Mouse (Mus musculus) Muller cell, postnatal 12 days (primary cell): Measurements from ENCODE around the gene Dtl.

Experiments used
- DNase-seq: peaks from one replicate; pipeline ENCODE4 v3.0.0-alpha.2; 2015; ENCODE audit errors: inconsistent ontology term

Dtl gene

DNA sequence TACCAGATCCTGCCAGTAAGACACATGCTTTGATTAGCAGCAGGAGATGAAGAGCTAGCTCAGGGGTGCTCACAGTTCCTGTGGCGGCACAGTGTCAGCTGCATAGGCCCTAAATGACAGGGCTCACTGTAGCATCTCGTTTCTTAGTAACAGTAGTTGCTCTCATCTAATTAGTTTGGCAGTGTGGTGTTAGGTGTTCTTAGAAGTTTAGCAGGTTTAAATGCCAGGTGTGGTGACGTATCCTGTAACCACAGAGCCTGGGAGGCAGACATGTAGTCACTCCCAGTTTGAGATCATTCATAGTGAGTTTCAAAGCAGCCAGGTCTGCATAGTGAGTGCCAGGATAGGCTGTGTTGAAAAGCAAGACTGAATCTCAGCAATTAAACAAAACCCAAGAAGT, 4.2 kb upstream of the Dtl start:
- DNase-seq = no peak

DNA sequence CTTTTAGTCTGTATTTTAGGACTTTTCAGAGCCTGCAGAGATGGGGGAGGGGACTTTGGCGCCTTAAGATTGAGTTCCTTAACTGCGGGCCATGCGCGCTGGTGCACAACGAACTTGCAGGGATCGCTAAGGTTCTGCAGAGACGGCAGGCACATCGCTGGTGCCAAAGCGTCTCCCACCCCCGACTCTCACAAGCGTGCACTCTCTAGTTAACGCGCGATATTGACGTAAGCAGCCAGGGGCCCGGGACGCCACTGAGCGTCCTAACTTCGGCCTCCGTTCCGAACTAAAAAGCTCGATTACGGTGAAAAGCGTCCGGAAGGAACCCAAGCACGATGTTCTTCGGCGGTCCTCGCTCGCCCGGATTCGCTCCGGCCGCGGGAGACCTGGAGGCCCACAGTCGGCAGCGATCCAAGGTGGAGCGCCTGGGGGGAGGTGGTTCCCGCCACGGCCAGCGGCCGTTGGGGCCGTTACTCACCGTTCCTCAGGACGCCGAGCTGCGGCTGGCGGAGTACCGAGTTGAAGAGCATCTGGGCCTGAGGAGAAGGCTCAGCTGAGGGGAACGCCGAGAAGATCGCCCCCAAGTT, 380 bp downstream of the Dtl start:
- peak; percentile 84 for DNase-seq

DNA sequence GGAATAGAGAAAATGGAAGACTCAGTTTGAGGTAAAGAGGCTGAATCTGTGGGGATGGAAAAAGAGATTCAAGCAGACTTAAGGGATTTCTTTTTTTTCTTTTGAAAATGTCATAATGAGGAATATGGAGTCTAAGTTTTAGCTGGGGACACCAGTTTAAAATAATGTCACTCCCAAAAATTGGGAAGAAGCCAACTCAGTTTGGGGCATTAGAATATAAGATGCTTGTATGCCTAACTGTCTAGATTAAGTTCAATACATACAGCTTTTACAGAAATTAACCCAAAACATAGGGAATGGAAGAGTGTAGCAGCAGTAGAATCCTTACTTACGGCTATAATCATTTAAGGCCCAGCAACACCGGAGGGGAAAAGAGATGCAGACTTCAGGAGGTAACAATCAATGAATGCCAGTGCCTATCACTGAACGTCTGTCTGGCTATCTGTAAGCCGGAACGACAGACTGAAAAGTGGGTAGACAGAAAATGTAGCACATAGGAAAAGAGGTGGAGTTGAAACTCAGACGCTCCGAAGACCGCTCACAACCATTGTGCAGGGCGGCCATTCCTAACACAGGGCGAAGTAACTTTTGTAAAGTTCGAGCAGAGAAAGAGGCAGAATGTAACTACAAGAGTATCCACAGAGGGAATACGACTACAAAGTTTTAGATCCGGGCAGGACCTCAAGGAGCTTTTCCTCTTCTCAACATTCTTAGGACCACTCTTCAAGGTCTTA, 1.3 kb downstream of the Dtl start:
- peak; percentile 39 for DNase-seq

DNA sequence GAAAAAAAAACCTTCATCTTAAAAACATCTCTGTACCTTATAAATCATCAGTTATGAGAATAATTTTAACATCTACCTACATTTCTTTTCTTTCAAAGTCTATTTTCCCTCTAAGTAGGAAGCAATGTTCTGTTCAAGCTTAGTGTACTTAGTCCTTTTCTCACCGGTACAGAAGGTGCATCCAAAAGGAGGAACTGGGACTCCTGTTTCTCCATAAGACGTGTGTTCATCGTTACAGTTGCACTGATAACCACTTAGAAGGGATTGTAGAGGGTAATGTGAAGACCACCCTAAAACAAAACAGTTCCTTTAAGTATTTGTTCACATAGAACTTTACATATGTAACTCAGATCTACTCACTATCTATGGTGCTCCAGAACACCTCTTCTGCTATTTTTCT, 4.9 kb downstream of the Dtl start:
- no peak for DNase-seq

DNA sequence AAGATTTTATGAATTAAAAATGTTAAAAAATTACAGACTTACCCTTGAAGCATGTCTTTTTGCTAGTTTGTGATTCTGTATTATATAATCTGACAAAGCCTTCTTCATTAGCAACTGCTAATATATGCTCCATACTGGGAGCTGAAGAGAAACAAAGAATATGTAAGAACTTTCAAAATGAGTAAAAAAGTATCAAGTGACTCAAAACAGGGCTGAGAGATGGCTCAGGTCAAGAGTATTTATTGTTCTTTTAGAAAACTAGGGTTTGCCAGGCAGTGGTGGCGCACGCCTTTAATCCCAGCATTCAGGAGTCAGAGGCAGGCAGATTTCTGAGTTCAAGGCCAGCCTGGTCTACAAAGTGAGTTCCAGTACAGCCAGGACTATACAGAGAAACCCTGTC, 5.7 kb downstream of the Dtl start:
- DNase-seq = no peak

DNA sequence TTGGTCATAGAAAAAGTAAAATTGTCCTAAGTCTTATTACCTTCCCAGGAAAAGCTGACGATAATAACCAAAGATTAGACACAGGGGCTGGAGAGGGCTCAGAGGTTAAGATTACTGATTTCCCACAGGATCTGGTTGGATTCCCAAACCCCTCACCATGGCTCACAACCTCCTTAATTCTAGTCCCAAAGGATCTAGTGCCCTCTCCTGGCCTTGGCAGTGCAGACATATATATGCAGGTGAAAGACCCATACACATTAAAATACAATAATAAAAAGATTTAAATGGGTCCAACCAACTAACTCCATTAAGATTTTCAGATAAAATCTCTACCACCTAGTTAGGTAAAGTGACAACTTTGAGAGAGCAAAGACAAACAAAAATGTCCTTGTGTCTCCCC, 7.5 kb downstream of the Dtl start:
- no peak for DNase-seq

DNA sequence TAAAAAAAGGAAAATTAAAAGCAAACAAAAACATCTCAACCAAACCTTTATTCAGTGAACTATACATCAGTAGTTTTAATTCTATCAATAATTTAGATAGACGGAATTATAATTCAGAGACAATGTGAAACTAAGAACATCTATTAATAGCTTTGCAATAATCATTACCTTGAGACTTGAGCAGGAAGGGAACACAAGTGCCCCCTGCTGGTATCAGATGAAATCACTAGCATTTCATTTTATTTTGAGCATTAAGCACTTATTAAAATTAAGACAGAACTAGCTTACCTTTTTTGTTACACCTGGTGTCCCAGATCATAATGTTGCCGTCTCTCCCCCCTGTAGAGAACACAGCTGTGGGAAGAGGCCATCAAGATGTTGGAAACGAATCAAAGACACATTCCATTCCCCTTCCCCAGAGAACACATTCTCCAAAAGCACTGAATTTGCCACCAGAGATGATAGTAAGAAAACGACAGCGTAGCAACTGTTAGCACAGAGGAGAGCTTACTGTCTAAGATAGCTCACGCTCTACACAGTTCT, 12.4 kb downstream of the Dtl start:
- DNase-seq = peak; percentile 23

DNA sequence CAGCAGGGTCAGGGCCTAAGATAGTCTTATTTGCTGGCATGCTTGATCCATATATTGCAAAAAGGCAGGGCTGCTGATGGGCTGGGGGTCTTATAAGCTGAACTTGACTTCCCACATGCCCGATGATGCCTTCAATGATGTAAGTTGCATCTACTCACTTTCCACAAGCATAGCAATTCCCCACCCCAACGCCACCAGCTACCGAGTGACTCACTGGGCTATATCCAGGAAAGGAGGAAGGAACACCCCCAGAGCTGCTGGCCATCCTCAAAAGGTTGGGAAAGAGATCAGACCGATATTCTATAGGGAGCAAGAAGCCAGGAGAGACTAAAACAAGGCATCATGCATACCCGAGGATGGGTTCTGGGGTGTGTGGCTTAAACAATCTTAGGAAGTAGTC, 15.6 kb downstream of the Dtl start:
- no peak for DNase-seq

DNA sequence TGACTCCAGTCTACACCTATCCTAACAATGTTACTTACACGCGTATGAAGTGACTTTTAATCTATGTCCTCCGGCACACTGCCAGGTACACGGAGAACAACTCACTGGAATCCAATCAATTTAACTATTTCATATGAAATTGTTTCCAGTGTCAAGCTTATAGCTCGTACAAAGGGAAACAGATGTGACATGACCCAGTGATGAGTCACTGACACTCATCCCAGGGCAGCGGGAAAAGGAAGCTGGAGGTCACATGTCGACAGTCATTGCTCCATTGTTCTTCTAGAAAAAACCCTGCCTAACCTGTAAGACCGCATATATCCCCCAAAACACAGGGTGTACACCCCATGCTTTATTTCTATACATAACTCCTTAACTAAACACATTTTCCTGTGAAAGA, 18.2 kb downstream of the Dtl start:
- DNase-seq = no peak

DNA sequence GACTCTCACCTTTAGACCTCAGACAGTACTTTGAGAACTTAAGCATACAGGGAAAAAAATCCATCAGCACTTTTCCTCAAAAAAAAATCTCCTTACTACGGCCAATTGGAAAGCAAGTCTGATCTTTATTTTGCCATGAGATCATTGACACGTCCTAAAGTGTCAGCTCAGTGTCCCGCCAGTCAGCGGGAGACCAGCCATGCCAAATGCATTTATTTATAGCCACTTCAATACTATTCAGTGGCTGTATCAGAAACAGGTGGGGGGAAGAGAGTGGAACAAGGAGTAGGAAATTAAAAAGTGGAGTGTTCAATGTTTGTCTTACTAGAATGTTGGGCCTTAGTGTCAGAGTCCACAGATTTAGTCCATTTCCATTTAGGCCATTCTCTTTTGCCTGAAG, 24.6 kb downstream of the Dtl start:
- no peak for DNase-seq

DNA sequence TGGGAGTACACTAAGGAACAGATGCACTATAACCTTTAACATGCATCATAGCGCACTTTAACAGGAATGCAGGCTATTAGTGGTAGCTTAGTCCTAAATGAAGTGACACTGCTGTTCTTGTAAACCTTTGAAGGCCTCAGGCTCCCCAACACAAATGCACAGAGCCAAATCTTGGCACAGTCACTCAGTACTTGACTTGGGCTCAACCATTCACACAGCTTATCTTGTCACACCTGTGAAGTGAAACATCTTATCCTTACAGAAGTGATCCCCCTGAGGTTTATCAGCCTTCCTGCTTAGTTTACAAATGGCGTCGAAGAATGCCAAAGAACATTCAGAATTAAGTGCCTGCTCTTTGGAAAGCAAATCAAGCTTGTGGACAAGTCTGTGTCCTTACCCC, 31.6 kb downstream of the Dtl start:
- no peak for DNase-seq

DNA sequence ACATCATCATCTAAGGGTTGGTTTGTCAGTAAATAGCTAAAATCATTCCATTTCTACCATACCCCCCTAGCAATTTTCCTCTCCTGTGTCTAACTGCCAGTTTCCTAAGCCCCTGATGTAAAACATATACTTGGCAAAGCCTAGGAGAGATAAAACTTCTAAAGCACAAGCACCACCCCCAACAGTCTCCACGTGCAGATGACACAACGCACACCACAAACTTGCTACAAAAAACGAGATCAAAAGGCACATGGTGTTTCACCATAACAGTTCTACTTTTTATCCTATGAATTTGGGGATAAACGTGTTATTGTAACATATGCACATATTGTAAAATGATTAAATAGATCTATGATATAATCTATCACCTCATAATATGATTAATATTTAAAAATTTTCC, 33.7 kb downstream of the Dtl start:
- no peak for DNase-seq

DNA sequence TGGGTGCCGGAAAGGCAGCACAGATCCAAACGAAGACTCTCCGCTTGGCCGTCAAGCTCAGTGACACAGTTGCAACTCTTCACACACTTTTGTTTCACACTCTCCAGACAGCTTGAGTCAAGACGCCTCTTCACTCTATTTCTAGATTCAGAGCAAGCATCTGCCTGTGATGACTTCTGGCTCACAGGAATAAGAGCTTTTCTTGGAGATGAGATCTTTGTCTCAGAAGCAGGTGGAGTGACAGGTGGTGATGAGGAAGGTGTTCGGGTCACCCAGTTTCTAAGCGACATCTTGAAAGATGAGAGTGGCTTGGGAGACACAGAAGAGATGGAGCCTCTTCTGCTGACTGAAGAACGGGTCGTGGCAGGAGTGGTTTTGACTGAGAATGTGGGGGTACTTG, 34.3 kb downstream of the Dtl start:
- no peak for DNase-seq

DNA sequence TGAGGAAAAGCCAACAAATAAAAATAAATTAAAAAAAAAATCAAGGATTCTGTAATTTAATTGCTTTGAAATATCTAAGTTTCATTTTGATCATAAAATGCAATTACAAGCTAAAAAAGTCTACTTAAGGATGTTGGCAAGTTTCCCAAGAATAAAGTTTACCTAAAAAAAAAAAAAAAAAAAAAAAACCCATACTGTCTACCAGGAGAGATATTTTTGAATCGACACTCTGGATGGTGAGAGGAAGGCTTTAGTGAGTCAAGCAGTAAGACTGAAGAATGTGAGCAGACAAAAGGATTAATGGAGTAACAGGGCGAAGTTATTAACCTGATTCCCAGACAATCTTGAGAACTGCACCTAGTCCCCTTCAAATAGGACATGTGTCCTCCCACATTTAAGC, 35.0 kb downstream of the Dtl start:
- DNase-seq = no peak

DNA sequence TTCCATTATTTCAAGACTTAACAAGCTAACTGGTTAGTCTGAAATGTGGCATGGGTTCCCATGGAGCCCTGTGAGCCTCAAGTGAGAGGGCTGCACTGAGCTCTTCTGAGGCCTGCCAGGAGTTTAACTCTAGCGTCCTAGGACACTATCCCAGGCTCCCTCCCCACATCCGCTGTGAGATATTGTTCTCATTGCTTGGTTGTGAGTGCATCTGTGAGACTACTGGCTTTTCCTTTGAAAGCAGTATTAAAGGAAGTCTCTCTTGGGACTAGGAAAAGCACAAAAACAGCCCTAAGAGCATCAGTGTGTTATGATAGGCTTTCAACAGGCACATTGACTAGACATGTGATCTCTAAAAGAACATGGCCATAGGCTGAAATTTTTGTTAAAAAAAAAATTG, 40.4 kb downstream of the Dtl start:
- no peak for DNase-seq

DNA sequence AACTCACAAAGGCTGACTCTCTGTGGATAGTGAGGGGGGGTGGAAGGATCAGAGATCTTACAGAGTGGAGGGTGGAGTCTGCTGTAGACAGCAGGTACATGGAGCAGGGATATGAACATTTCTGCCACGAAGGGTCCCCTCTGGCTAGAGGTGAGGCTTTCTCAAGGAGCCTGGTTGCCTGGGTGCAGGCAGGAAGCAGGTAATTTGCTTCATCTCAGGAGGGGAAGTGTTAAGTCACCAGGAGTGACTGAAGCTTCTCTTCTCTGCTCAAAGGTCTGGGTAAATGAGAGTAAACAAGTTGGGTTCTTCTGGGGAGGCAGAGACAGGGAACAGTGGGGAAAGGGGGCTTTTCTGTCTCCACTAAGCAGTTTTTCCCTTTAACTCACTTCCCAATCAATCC, 44.3 kb downstream of the Dtl start:
- DNase-seq = no peak

DNA sequence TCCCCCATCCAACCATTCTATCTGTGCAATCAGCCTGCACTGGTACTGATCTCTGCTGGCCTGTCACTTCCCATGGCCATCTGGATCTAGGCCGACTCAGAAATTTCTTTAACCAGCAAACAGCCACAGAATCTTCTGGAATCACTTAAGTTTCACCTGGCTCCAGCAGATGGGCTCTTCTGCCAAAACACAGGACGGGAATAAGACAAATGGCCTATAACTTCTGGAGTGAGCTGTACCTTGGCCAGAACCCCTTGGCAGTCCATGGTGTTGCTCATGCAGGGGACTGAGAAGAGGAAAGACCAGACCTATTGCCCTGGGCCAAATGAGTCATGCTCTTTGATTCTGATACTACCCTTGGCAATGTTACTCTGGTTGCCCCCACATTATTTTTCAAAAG, 45.9 kb downstream of the Dtl start:
- DNase-seq = peak; percentile 75

DNA sequence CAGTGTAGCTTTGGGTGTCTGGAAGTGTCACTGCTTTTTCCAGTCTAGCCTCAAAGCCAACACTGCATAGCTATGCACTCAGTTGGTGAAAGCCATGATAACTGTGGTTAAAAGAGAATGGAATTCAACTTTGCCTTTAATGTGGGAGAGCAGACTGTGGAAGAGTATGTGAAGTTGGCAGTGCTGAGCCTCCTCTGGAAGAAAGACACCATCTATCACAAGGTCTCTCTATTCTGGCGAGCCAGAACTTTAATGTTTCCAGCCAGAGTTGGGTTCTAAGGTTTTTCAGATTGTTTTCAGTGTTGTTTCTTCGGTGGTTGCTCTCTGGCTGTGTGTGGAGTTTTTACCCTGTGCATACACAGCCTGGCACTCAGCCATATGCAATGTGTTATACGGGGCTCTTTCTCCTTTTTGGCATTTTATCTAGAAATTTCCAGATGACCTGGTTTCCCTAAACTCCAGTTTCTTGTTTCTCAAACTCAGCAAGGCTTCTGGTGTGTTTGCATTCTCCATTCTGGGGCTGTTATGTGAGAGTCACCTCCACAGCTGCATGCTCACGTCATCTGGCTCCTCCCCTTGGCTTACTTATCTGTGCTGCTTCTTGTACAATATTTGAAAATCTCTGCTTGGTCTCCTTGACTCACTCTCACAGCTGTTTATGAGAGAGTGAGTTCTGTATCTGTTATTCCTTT, 47.3 kb downstream of the Dtl start:
- peak; percentile 95 for DNase-seq

DNA sequence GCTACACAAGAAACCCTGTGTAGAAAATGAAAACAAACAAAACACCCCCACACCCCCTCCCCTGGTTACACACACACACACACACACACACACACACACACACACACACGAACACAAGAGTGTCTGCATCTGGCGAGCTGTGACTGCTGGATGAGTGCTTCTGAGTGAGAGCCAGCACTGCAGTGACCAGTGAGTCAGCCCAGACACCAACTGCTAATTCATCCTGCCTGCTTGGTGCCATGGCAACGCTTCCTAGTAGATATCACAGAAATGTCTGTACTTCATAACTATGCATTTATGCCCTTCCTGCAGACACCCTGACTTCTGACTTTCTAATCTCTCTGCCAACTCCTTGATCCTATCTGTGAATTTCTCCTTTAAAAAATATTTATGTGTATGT, 48.3 kb downstream of the Dtl start:
- DNase-seq = peak; percentile 68

DNA sequence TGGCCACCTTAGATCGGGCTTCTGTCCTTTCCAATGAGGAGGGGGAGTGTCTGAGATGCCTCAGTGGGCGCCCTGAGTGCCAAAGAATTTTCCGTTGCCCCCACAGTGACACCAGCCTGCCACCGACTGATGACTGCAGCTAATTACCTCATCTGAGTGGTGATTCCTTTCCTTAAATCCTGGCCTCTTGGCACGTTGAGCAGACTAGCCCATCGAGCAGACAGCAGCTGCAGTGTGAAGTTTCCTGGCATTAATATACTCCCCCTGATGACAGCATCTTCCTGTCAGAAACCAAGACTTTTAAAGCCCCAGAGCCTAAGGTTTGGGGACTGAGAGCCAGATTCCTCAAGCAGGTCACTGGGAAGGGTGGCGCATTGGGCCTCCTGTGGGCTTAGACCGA, 53.9 kb downstream of the Dtl start:
- no peak for DNase-seq

DNA sequence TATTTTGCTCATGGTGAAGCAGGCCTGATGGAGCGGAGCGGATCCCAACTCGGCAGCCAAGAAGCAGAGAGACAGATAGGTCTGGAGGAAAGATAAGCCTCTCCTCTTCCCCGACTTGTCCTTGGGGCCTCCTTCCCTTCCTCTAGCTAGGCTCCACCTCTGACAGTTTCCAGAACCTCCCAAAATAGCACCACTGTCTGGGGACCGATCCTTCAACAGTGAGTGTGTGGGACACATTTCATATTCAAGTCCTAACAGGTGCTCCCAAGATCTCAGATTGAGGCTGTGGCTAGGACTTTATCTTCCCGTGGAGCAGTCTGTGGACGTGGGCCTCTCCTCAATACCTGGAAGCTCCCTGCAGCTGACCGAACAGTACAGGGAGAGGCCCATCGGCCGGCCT, 54.7 kb downstream of the Dtl start:
- DNase-seq = no peak

DNA sequence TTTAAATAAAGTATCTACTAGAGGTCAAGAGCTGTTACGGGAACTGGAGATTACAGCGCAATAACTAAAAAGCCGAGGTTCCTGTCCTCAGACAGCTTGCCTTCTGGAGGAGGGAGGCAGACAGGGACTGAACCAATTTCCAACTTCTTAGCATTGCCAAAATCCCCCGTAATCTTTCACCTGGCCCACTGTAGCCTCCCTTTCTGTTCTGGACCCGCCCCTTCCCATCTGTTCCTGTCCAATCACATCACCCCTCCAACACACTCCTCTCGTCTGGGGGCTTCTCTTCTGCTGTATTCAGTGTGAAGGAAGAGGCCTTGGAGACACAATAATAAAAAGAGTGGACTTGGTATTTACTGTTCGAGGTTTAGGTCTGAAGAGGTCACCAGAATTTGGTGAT, 55.1 kb downstream of the Dtl start:
- no peak for DNase-seq
